In the genomic region with DNA sequence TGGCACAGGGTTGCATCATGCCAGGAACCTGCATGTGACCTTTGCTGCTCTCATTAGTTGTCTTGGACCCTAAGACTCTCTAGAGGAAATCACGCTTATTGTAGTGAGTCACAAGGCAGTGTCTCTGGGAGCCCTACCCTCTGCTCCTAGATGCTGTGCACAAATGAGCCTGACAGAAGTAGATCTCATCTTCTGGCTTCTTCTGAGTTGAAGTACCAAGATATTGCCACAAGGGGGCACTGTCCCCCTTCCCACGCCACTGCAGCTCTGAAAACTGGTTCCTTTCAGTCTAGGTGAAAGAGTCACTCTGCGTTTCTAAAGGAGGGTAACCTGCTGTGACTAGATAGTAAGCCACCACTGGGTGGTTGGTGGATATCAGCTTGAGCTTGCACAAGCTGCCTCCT, we compare ENCODE assay signal across 8 mouse cellular contexts.
A peak's percentile ranks its signal among the peaks of the same experiment; 100 is the strongest.
DNase-seq lines count a peak whose midpoint lies in the region; ATAC-seq and TF ChIP-seq lines count a peak whose summit lies in the region.

No protein-coding gene starts in this region.

- no peaks in the 10 kb centered on the region for H3K27me3 ChIP-seq in liver, embryonic 12.5 days (replicated peaks)
- no peaks in the 10 kb centered on the region for H3K27me3 ChIP-seq in forebrain, postnatal 0 days (ENCODE audit: insufficient read depth, low read length)
- H3K27me3 ChIP-seq in hindbrain, embryonic 16.5 days (replicated peaks; ENCODE audit: control insufficient read depth, insufficient read depth, low read length) = no peaks in the 10 kb centered on the region

- H3K4me3 ChIP-seq in liver, embryonic 12.5 days = no peak overlapping the region
- no peak overlapping the region for H3K4me3 ChIP-seq in forebrain, postnatal 0 days (ENCODE audit: low read depth, low read length)
- H3K4me3 ChIP-seq in hindbrain, embryonic 16.5 days (ENCODE audit: low read length) = no peak overlapping the region

- H3K9ac ChIP-seq in liver, embryonic 12.5 days = no peak overlapping the region
- H3K9ac ChIP-seq in forebrain, postnatal 0 days = no peak overlapping the region
- H3K9ac ChIP-seq in hindbrain, embryonic 16.5 days (ENCODE audit: low read depth, low read length) = no peak overlapping the region

- peak; percentile 97 for TF ChIP-seq CTCF in forebrain, postnatal 0 days (IDR thresholded peaks at IDR 0.05; ENCODE audit: low read depth)

- H3K36me3 ChIP-seq in liver, embryonic 12.5 days = no peaks in the 10 kb centered on the region
- H3K36me3 ChIP-seq in forebrain, postnatal 0 days (ENCODE audit: insufficient read depth) = no peaks in the 10 kb centered on the region
- H3K36me3 ChIP-seq in hindbrain, embryonic 16.5 days (ENCODE audit: control insufficient read depth, insufficient read depth, low read length) = no peaks in the 10 kb centered on the region

- H3K27ac ChIP-seq in liver, embryonic 12.5 days = no peak overlapping the region
- H3K27ac ChIP-seq in forebrain, postnatal 0 days (ENCODE audit: low read depth, low read length) = no peak overlapping the region
- H3K27ac ChIP-seq in hindbrain, embryonic 16.5 days (ENCODE audit: low read depth, low read length) = no peak overlapping the region

- ATAC-seq in liver, embryonic 12.5 days = no peak
- ATAC-seq in forebrain, postnatal 0 days = peak; percentile 60
- peak; percentile 66 for ATAC-seq in hindbrain, embryonic 16.5 days
- peak; percentile 90 for ATAC-seq in megakaryocyte, adult 5-6 weeks (ENCODE audit: poor library complexity, severe bottlenecking)

- H3K9me3 ChIP-seq in liver, embryonic 12.5 days (replicated peaks) = no peaks in the 10 kb centered on the region
- no peaks in the 10 kb centered on the region for H3K9me3 ChIP-seq in forebrain, postnatal 0 days (ENCODE audit: low read length)
- H3K9me3 ChIP-seq in hindbrain, embryonic 16.5 days (ENCODE audit: control insufficient read depth, low read length) = no peaks in the 10 kb centered on the region

- DNase-seq in liver = peak; percentile 54
- DNase-seq in cerebellum, adult 8-10 months = peak; percentile 64
- peak; percentile 87 for DNase-seq in forebrain, postnatal 0 days
- peak; percentile 79 to 88 for DNase-seq in layer of hippocampus, postnatal 14 days (ENCODE audit: low spot score in 2 of 2)
- peak; percentile 58 for DNase-seq in right cerebral cortex, postnatal 14 days

- 6% methylated on average over 3 of the region's 3 CpGs for WGBS in liver, embryonic 12.5 days (ENCODE audit: insufficient replicate concordance)
- WGBS in forebrain, postnatal 0 days = 4% methylated on average over 3 of the region's 3 CpGs
- 7% methylated on average over 3 of the region's 3 CpGs for WGBS in hindbrain, embryonic 16.5 days

- H3K4me2 ChIP-seq in liver, embryonic 12.5 days = no peak overlapping the region
- H3K4me2 ChIP-seq in forebrain, postnatal 0 days (ENCODE audit: low read depth) = no peak overlapping the region
- H3K4me2 ChIP-seq in hindbrain, embryonic 16.5 days (ENCODE audit: low read length) = no peak overlapping the region

- no peaks in the 10 kb centered on the region for H3K4me1 ChIP-seq in liver, embryonic 12.5 days
- H3K4me1 ChIP-seq in forebrain, postnatal 0 days (ENCODE audit: insufficient read depth) = no peaks in the 10 kb centered on the region
- peaks cover 5% of the 10 kb centered on the region; the same call in 1 of the 2 replicates for H3K4me1 ChIP-seq in hindbrain, embryonic 16.5 days (ENCODE audit: control insufficient read depth, insufficient read depth, low read depth, low read length)
